Mouse (Mus musculus) embryo, embryonic 10.5 days (tissue): ENCODE measurements at regions not wholly inside any gene's neighbourhood (a gene's known extent, or its start where the extent isn't known, plus 50 kb on each side); places are given as distances from the start of the nearest gene placed in this dataset.
A peak's percentile ranks its signal among the peaks of the same experiment; 100 is the strongest.

Source experiments
- DNase-seq: peaks from one replicate; pipeline ENCODE4 v3.0.0-alpha.2; 2015; ENCODE audit warnings: low spot score

GRCm38 (mm10) chr9:23535872-23536271 lies 313.0 kb downstream of the Bmper start:
- no peak for DNase-seq

GRCm38 (mm10) chr9:23538051-23538450 lies 315.2 kb downstream of the Bmper start:
- no peak for DNase-seq

DNA sequence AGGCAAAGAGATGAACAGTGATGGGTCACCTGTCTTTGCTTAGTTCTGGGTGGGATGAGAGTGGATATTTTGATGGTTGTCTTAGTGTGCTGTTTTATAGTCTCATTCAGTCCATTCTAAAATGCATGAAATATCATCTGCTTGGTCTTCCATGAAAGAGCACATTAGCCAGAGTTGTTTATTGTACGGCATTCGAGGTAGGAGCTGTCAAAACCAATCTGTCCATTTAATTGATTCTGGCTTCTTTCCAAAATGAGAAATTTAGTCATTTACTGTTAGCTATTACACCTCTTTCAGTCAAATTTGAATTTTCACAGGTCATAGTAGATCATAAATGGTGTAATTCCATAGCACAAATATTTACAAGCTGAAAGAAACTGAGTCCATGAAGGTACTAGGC lies 328.8 kb downstream of the Bmper start:
- DNase-seq, result no peak

GRCm38 (mm10) chr9:23553766-23554165 lies 330.9 kb downstream of the Bmper start:
- DNase-seq, result no peak

DNA sequence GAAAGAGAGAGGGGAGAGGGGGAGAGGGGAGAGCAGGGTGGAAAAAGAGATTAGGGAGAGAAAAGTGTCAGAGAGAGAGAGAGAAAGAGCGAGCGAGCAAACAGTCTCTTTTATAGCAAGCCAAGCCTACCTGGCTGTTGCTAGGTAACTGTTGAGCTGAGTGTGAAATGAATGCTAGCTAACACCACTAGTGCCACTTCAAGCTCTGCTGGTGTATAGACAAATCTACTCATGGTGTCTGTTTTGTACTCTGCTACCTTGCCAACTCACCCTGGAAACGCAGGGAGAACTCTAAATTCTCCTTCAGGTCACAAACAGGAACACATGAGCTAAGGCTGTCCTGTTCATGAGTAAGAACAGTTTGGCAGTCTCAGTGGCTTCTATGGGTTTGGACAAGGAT lies 334.7 kb downstream of the Bmper start:
- no peak for DNase-seq

GRCm38 (mm10) chr9:23561924-23562323 lies 339.0 kb downstream of the Bmper start:
- no peak for DNase-seq

- DNase-seq, result no peak
Measured at GRCm38 (mm10) chr9:23567081-23567480, 344.2 kb downstream of the Bmper start.

- DNase-seq, result no peak
Measured at GRCm38 (mm10) chr9:23570150-23570549, 347.3 kb downstream of the Bmper start.

DNA sequence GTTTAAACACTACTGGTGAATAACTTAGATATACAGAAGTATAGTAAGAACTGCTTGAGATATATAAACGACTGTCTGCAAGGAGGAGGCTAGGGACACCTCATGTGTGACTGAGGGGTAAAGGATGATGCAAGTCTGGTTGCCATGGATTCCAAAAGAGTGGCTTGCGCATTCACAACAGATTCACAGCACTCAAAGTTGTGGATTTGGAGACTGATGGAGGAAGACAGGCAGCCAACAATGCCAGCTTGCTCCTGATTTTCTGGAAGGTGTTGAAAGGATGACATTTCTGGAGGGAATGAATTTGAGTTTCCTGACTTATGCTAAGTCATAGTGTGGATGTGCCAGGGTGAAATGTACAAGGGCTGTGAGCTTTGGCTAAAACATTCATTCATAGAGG lies 353.4 kb downstream of the Bmper start:
- DNase-seq, result no peak

GRCm38 (mm10) chr9:23580155-23580554 lies 357.3 kb downstream of the Bmper start:
- DNase-seq, result no peak

GRCm38 (mm10) chr9:23581039-23581606 lies 358.2 kb downstream of the Bmper start:
- peak; percentile 92 for DNase-seq

DNA sequence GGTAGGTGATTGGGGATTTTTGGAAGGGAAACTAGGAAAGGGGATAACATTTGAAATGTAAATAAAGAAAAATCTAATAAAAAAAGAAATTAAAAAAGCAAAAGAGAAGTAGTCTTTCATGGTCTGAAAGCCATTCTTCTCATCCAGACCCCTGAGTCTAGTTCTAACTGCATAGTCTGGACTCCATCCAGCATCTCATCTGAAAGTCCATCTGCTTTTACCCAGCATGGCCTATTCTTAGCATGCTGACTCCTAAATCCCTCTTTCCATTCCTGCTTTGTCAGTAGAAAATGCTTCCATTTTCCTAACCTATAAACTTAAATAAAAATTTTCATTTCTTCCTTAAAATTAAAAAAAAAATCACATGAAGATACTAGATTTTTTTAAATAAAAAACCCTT lies 361.7 kb downstream of the Bmper start:
- no peak for DNase-seq

DNA sequence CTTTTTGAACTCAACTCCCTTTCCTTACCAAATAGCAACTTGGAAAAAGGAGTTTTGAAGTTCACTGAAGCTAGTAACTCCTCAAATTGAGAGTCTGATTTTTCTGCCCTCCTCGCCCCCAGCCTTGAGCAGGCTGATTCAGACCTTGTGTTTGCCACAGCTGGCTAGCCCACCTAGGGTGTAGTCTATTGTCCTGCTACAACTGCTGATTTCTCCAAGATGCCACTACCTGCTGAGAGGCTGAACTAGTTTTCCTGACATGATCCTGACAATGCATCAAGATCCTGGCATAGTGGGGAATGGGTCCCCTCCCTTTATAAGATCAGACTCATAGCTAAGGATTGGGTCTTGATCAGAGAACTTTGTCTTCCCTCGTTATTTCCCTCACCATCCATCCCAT lies 366.1 kb downstream of the Bmper start:
- DNase-seq, result no peak

GRCm38 (mm10) chr9:23591906-23592305 lies 369.0 kb downstream of the Bmper start:
- no peak for DNase-seq

- DNase-seq, result no peak
Measured at GRCm38 (mm10) chr9:23600623-23601022, 377.7 kb downstream of the Bmper start.
